In the genomic region with DNA sequence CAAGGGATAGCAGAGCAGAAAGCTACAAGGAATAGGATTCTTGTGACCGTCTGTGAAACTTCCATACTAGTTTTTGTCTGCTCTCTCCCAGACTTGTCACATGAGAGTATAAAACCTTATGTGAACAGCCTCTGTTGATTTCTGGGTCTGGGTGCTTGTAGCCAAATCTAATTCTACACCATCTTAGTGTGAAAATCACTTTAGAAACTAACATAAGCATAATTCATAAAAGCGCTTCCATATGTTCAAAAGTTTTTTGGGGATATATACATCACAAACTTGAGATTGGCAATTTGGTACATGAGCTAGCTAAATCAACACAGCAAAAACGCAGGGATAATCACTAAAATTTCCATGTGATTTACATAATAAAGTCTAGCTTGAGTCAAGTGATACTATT, we compare ENCODE assay signal across 28 mouse cellular contexts. TPM values are rescaled to one million over a fixed set of nuclear protein-coding genes. Genes with fewer than 3 reads are reported as not detected.
A peak's percentile ranks its signal among the peaks of the same experiment; 100 is the strongest.
DNase-seq lines count a peak whose midpoint lies in the region; ATAC-seq and TF ChIP-seq lines count a peak whose summit lies in the region.
"Had no signal": no experiment of that assay in that cellular context is flagged by ENCODE, and none has a peak within 500 bp of the region (broad histone marks: within the 10 kb centered on the region; RNA-seq: fewer than 3 reads in every experiment).

No protein-coding gene starts in this region.

- no peaks in the 10 kb centered on the region for H3K27me3 ChIP-seq in forebrain, embryonic 14.5 days (replicated peaks; ENCODE audit: control insufficient read depth, insufficient read depth, low read length)
- no peaks in the 10 kb centered on the region for H3K27me3 ChIP-seq in forebrain, embryonic 10.5 days (ENCODE audit: poor library complexity, severe bottlenecking)
- no peaks in the 10 kb centered on the region for H3K27me3 ChIP-seq in forebrain, postnatal 0 days (ENCODE audit: insufficient read depth, low read length)
- H3K27me3 ChIP-seq in forebrain, embryonic 12.5 days: no peaks in the 10 kb centered on the region
- H3K27me3 ChIP-seq in hindbrain, embryonic 16.5 days (replicated peaks; ENCODE audit: control insufficient read depth, insufficient read depth, low read length): no peaks in the 10 kb centered on the region
- H3K27me3 ChIP-seq: heart, embryonic 12.5 days; heart, embryonic 15.5 days; hindbrain, embryonic 13.5 days had no signal

- peak; percentile 19 for DNase-seq in forebrain, embryonic 14.5 days (ENCODE audit: low spot score)
- no peak for DNase-seq in forebrain, embryonic 10.5 days (ENCODE audit: extremely low spot score, low spot score)
- DNase-seq in forebrain, postnatal 0 days: peak; percentile 56
- peak; percentile 68 for DNase-seq in brain, embryonic 18.5 days (ENCODE audit: low read depth, low spot score)
- DNase-seq: adrenal gland, adult 8-10 months; adrenal gland, postnatal 25 days; cerebellum, adult 11-12 months; cerebellum, adult 9-10 months; cerebellum, postnatal 14 days; gastrocnemius, adult 2 months; gastrocnemius, postnatal 14 days; heart, adult 18-20 months; heart, postnatal 10 days; heart, postnatal 36 days; kidney, adult 18-20 months; kidney, adult 9 months had no signal

- no peak for TF ChIP-seq CTCF in forebrain, postnatal 0 days (IDR thresholded peaks at IDR 0.05; ENCODE audit: low read depth)

- ATAC-seq in forebrain, embryonic 14.5 days: no peak
- peak; percentile 95 for ATAC-seq in forebrain, postnatal 0 days
- no peak for ATAC-seq in forebrain, embryonic 12.5 days (ENCODE audit: low FRiP score)
- ATAC-seq in hindbrain, embryonic 16.5 days: no peak
- ATAC-seq: activated CD4-positive, CD25-positive, alpha-beta regulatory T cell, adult 4 months; hindbrain, postnatal 0 days; inflammation-experienced regulatory T-cells, adult 6 months; intestine, embryonic 16.5 days had no signal

- WGBS in forebrain, embryonic 14.5 days: 88% methylated on average over 3 of the region's 3 CpGs
- 93% methylated on average over 3 of the region's 3 CpGs for WGBS in forebrain, embryonic 10.5 days
- 67% methylated on average over 3 of the region's 3 CpGs for WGBS in forebrain, postnatal 0 days
- WGBS in forebrain, embryonic 12.5 days: 92% methylated on average over 3 of the region's 3 CpGs
- WGBS in hindbrain, embryonic 16.5 days: 91% methylated on average over 3 of the region's 3 CpGs

- no peak overlapping the region for H3K4me2 ChIP-seq in forebrain, embryonic 14.5 days (ENCODE audit: low read length)
- H3K4me2 ChIP-seq in forebrain, postnatal 0 days (ENCODE audit: low read depth): no peak overlapping the region
- H3K4me2 ChIP-seq in forebrain, embryonic 12.5 days: no peak overlapping the region
- H3K4me2 ChIP-seq in hindbrain, embryonic 16.5 days (ENCODE audit: low read length): no peak overlapping the region
- H3K4me2 ChIP-seq: heart, embryonic 12.5 days; heart, embryonic 15.5 days; hindbrain, embryonic 13.5 days had no signal

- no peaks in the 10 kb centered on the region for H3K9me3 ChIP-seq in forebrain, embryonic 14.5 days (replicated peaks; ENCODE audit: control insufficient read depth, low read length)
- H3K9me3 ChIP-seq in forebrain, embryonic 10.5 days: no peaks in the 10 kb centered on the region
- H3K9me3 ChIP-seq in forebrain, postnatal 0 days (ENCODE audit: low read length): no peaks in the 10 kb centered on the region
- H3K9me3 ChIP-seq in forebrain, embryonic 12.5 days: no peaks in the 10 kb centered on the region
- no peaks in the 10 kb centered on the region for H3K9me3 ChIP-seq in hindbrain, embryonic 16.5 days (ENCODE audit: control insufficient read depth, low read length)
- H3K9me3 ChIP-seq: heart, embryonic 12.5 days; heart, embryonic 15.5 days; hindbrain, embryonic 10.5 days; hindbrain, embryonic 13.5 days had no signal

- H3K9ac ChIP-seq in forebrain, embryonic 14.5 days (ENCODE audit: low read length): no peak overlapping the region
- no peak overlapping the region for H3K9ac ChIP-seq in forebrain, postnatal 0 days
- no peak overlapping the region for H3K9ac ChIP-seq in forebrain, embryonic 12.5 days
- H3K9ac ChIP-seq in hindbrain, embryonic 16.5 days (ENCODE audit: low read depth, low read length): no peak overlapping the region
- H3K9ac ChIP-seq: heart, embryonic 12.5 days; heart, embryonic 15.5 days; hindbrain, embryonic 13.5 days had no signal

- H3K4me3 ChIP-seq in forebrain, embryonic 14.5 days (ENCODE audit: low read depth, low read length): no peak overlapping the region
- H3K4me3 ChIP-seq in forebrain, embryonic 10.5 days: no peak overlapping the region
- H3K4me3 ChIP-seq in forebrain, postnatal 0 days (ENCODE audit: low read depth, low read length): no peak overlapping the region
- no peak overlapping the region for H3K4me3 ChIP-seq in forebrain, embryonic 12.5 days (replicated peaks)
- no peak overlapping the region for H3K4me3 ChIP-seq in hindbrain, embryonic 16.5 days (ENCODE audit: low read length)
- H3K4me3 ChIP-seq: gastrocnemius, adult 2 months; heart, embryonic 12.5 days; heart, embryonic 15.5 days; hindbrain, embryonic 10.5 days; hindbrain, embryonic 13.5 days had no signal

- H3K36me3 ChIP-seq in forebrain, embryonic 14.5 days (ENCODE audit: control insufficient read depth, insufficient read depth, low read length): no peaks in the 10 kb centered on the region
- H3K36me3 ChIP-seq in forebrain, embryonic 10.5 days (replicated peaks): no peaks in the 10 kb centered on the region
- H3K36me3 ChIP-seq in forebrain, postnatal 0 days (ENCODE audit: insufficient read depth): no peaks in the 10 kb centered on the region
- no peaks in the 10 kb centered on the region for H3K36me3 ChIP-seq in forebrain, embryonic 12.5 days (replicated peaks)
- no peaks in the 10 kb centered on the region for H3K36me3 ChIP-seq in hindbrain, embryonic 16.5 days (ENCODE audit: control insufficient read depth, insufficient read depth, low read length)
- H3K36me3 ChIP-seq: heart, embryonic 12.5 days; heart, embryonic 15.5 days; hindbrain, embryonic 10.5 days; hindbrain, embryonic 13.5 days had no signal

- H3K4me1 ChIP-seq in forebrain, embryonic 14.5 days (ENCODE audit: control insufficient read depth, insufficient read depth, low read length): no peaks in the 10 kb centered on the region
- H3K4me1 ChIP-seq in forebrain, embryonic 10.5 days: no peaks in the 10 kb centered on the region
- no peaks in the 10 kb centered on the region for H3K4me1 ChIP-seq in forebrain, postnatal 0 days (ENCODE audit: insufficient read depth)
- no peaks in the 10 kb centered on the region; the same call in 1 of the 2 replicates for H3K4me1 ChIP-seq in forebrain, embryonic 12.5 days
- H3K4me1 ChIP-seq in hindbrain, embryonic 16.5 days (ENCODE audit: control insufficient read depth, insufficient read depth, low read depth, low read length): no peaks in the 10 kb centered on the region
- H3K4me1 ChIP-seq: heart, embryonic 12.5 days; heart, embryonic 15.5 days; hindbrain, embryonic 10.5 days; hindbrain, embryonic 13.5 days had no signal

- no peak overlapping the region for H3K27ac ChIP-seq in forebrain, embryonic 14.5 days (ENCODE audit: low read depth, low read length)
- H3K27ac ChIP-seq in forebrain, embryonic 10.5 days: no peak overlapping the region
- no peak overlapping the region for H3K27ac ChIP-seq in forebrain, postnatal 0 days (ENCODE audit: low read depth, low read length)
- no peak overlapping the region for H3K27ac ChIP-seq in forebrain, embryonic 12.5 days
- H3K27ac ChIP-seq in hindbrain, embryonic 16.5 days (ENCODE audit: low read depth, low read length): no peak overlapping the region
- H3K27ac ChIP-seq: gastrocnemius, adult 2 months; heart, embryonic 15.5 days; hindbrain, embryonic 10.5 days; hindbrain, embryonic 13.5 days; hindbrain, postnatal 0 days had no signal

RNA-seq across cellular contexts. Expression of a gene that starts 57.7 kb away (rescaled TPM):
- 1.5 and 1.6 TPM in 2 replicates for polyA plus RNA-seq in forebrain, embryonic 14.5 days (2014; fragmentation: Nextera tagmentation; extraction: Ambion mirVana)
- polyA plus RNA-seq in forebrain, embryonic 10.5 days (2016; fragmentation: Nextera tagmentation; extraction: Ambion mirVana): 0.25 and 0.50 TPM in 2 replicates
- 0.29 and 1.6 TPM in 2 replicates for total RNA-seq in forebrain, postnatal 0 days (2014; rRNA removed)
- polyA plus RNA-seq in forebrain, postnatal 0 days (2015; fragmentation: Nextera tagmentation; extraction: Ambion mirVana): 2.7 and 3.8 TPM in 2 replicates
- 0.31 and 0.89 TPM in 2 replicates for polyA plus RNA-seq in forebrain, embryonic 12.5 days (2016; fragmentation: Nextera tagmentation; extraction: Ambion mirVana)
- 3.0 and 3.3 TPM in 2 replicates for polyA plus RNA-seq in hindbrain, embryonic 16.5 days (2015; fragmentation: Nextera tagmentation; extraction: Ambion mirVana)
- total RNA-seq: ES-E14; gastrocnemius, adult 2 months; gastrocnemius, postnatal 14 days; gastrocnemius, postnatal 4 days; heart, adult 18-20 months; heart, postnatal 10 days; heart, postnatal 36 days had no signal
- polyA plus RNA-seq: activated CD4-positive, CD25-positive, alpha-beta regulatory T cell, adult 4 months; heart, embryonic 12.5 days; heart, embryonic 15.5 days; inflammation-experienced regulatory T-cells, adult 6 months; intestine, embryonic 16.5 days had no signal
